Mouse (Mus musculus) heart, postnatal 4 days (tissue): Measurements from ENCODE around the gene C7. TPM values are rescaled to one million over a fixed set of nuclear protein-coding genes. Genes with fewer than 3 reads are reported as not detected.

Source experiments
- DNase-seq: peaks from one replicate; pipeline ENCODE4 v3.0.0; 2021
- total RNA-seq, 2 experiments: library from RNA; stranded (reverse); gene quantifications; 2 replicates each; pipeline ENCODE4 v1.2.3; 2021

Gene C7
- total RNA-seq, 2 experiments from 2014 or later, result 0.10 to 0.32 TPM

DNA sequence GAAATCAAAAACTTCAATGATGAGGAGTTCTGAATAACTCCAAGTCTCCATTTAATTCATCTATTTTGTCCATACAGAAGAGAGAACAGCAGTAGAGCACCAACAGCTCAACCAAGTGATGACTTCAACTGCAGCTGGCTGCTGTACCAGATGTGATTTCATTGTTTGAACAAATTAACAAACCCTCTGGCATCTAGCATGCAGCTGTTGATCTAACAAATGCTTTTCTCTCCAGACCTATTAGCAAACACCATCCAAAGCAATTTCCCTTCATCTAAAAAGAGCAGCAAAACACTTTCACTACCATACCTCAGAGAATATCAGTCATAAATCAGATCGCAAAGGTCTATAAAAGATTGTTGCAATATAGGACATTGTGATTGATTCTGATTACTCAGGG lies 90.2 kb downstream of the C7 start:
- no peak for DNase-seq

Other genes with a start within 250 kb of the C7 start
- not detected for gene Mroh2b, start 165.0 kb downstream of the C7 start, total RNA-seq
- gene Card6, start 44.8 kb upstream of the C7 start, total RNA-seq, result 1 to 10 TPM; 5.9 to 6.1 TPM
- gene Rpl37, start 52.9 kb upstream of the C7 start, total RNA-seq, result 100 to 1,000 TPM; 274 to 281 TPM
- 10 to 100 TPM; 16.7 to 16.9 TPM for gene Prkaa1, start 80.1 kb upstream of the C7 start, total RNA-seq
- gene Ttc33, start 121.8 kb upstream of the C7 start, total RNA-seq, result 10 to 100 TPM; 20.8 to 24.8 TPM
- gene Ptger4, start 180.4 kb upstream of the C7 start, total RNA-seq, result 1 to 10 TPM; 5.9 to 6.1 TPM